Mouse (Mus musculus): Measurements from ENCODE around the gene St3gal3.

- no peak for TF ChIP-seq CTCF (IDR thresholded peaks at IDR 0.05; ENCODE audit: extremely low read depth, insufficient read depth, insufficient read length, insufficient replicate concordance)
- no peak for TF ChIP-seq POLR2A (IDR thresholded peaks at IDR 0.05; ENCODE audit: low read depth, low read length)
These were observed 109.3 kb downstream of the St3gal3 start for GRCm38 (mm10) chr4:118025381-118025780.
